Mouse (Mus musculus) neural tube, embryonic 13.5 days (tissue): ENCODE results near the gene 1300017J02Rik. TPM values are rescaled to one million over a fixed set of nuclear protein-coding genes. Genes with fewer than 3 reads are reported as not detected.

ENCODE experiments used
- ATAC-seq: fragments of 200-750 bp; cut with Nextera tagmentation; 2 replicates; pipeline ENCODE4 v1.8.0; 2017; ENCODE audit warnings: low read depth, mild to moderate bottlenecking, moderate TSS enrichment, moderate library complexity
- H3K27ac ChIP-seq: fragments of 300-500 bp; sonication (generic); replicated peaks from 2 replicates; pipeline ENCODE4 v1.5.1; 2015; ENCODE audit warnings: moderate library complexity, mild to moderate bottlenecking, inconsistent platforms
- H3K27me3 ChIP-seq: fragments of 300-500 bp; sonication (generic); 2 replicates; pipeline ENCODE4 v1.6.1; 2015; ENCODE audit warnings: mild to moderate bottlenecking, inconsistent platforms
- H3K36me3 ChIP-seq: fragments of 300-500 bp; sonication (generic); 2 replicates; pipeline ENCODE4 v1.6.1; 2015; ENCODE audit warnings: mild to moderate bottlenecking, inconsistent platforms
- H3K4me1 ChIP-seq: fragments of 300-500 bp; sonication (generic); replicated peaks from 2 replicates; pipeline ENCODE4 v1.6.1; 2015; ENCODE audit warnings: inconsistent platforms
- H3K4me2 ChIP-seq: fragments of 300-500 bp; sonication (generic); 2 replicates; pipeline ENCODE4 v1.6.1; 2015; ENCODE audit warnings: inconsistent platforms, mild to moderate bottlenecking, moderate library complexity
- H3K4me3 ChIP-seq: fragments of 300-500 bp; sonication (generic); 2 replicates; pipeline ENCODE4 v1.5.1; 2015; ENCODE audit warnings: mild to moderate bottlenecking, inconsistent platforms
- H3K9ac ChIP-seq: fragments of 300-500 bp; sonication (generic); 2 replicates; pipeline ENCODE4 v1.6.1; 2015; ENCODE audit warnings: moderate library complexity, mild to moderate bottlenecking, inconsistent platforms
- H3K9me3 ChIP-seq: fragments of 300-500 bp; sonication (generic); 2 replicates; pipeline ENCODE4 v1.6.1; 2016; ENCODE audit warnings: inconsistent platforms
- WGBS: fragments of 180-500 bp; shearing (Covaris S2); methylation state at CpG from one replicate; pipeline ENCODE4 v1.1.7; 2015; 5-methylcytosine and 5-hydroxymethylcytosine counted together
- polyA plus RNA-seq: library from polyadenylated mRNA; unstranded; fragments of >200 nt; fragmentation: Nextera tagmentation; extraction: Ambion mirVana; gene quantifications from 2 replicates; pipeline ENCODE4 v1.2.1, GENCODE M21; 2015

1300017J02Rik gene
- polyA plus RNA-seq, 1 experiment from 2014 or later = 1.6 TPM

DNA sequence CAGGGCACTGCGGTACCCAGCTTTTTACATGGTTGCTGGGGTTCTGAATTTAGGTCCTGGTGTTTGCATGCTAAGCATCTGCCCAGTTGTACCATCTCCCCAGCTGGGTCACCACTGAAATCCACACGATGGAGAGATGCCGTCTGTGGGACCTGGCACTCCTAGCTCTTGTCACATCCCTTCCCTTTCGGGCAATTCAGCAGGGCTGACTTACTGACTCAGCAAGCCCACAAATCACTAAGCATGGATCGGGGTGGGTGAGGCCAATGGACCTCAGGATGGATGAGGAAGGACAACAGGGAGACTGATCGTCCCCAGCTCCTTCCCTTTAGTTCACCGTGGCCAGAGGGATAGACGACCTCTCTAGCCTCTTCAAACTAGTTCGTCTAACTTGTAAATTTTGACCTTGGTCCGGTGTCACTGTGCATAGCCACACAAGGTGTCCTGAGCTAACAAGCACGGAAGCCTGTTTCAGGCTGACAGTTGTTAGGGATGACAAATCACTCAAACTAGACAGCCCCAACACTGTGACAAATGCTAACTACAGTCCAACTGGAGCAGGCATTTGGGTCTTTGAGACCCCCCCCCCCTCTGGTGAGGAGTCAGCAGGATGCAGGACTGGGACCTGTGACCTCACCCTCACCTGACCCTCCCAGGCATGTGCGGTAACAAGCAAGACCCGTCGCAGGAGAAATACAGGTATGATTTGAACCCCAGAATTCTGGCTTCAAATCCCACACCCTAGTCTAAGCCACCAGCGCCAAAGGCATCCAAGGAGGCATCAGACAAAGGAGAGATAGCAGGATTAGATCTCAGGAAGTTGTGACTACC lies 75.6 kb downstream of the 1300017J02Rik start:
- no peaks in the 10 kb centered on the region for H3K27me3 ChIP-seq
- no peak for ATAC-seq
- no peak overlapping the region for H3K27ac ChIP-seq
- no peak overlapping the region for H3K4me3 ChIP-seq
- H3K36me3 ChIP-seq = no peaks in the 10 kb centered on the region
- peaks cover 15% of the 10 kb centered on the region for H3K4me1 ChIP-seq
- 82% methylated on average over 15 of the region's 15 CpGs for WGBS
- no peak overlapping the region for H3K9ac ChIP-seq
- peak overlapping the region; percentile 52 for H3K4me2 ChIP-seq
- H3K9me3 ChIP-seq = no peaks in the 10 kb centered on the region

DNA sequence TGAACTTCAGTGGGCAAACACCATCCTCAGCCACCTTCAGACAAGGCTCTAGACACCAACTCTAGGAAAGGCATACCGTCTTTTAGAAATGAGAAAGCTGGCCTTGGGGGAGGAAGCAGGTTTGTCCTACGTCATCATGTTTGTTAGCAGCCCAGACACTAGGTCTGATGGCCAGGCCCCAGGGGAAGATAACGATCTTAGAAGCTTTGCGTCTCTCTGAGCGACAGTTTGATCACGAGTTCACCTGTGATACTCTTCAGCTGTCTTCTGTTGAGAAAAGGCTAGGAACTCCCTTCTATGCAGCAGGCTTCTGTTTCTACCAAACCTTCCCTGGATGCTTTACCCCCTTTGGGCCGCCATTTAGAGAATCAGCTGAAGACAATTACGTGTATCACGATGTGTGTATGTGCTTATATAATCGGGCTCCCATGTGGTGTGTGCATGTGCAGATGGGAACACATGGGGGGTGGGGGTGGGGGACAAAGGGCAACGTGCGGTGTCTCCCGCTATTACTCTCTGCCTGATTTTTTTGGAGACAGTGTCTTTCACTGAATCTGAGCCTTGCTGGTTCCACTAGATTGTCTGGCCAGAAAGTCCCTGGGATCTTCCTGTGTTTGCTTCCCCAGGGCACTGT lies 76.4 kb downstream of the 1300017J02Rik start:
- H3K27me3 ChIP-seq = no peaks in the 10 kb centered on the region
- no peaks in the 10 kb centered on the region for H3K36me3 ChIP-seq
- H3K4me3 ChIP-seq = no peak overlapping the region
- H3K9ac ChIP-seq = no peak overlapping the region
- 80% methylated on average over 13 of the region's 13 CpGs for WGBS
- H3K27ac ChIP-seq = no peak overlapping the region
- H3K9me3 ChIP-seq = no peaks in the 10 kb centered on the region
- H3K4me2 ChIP-seq = no peak overlapping the region
- peaks cover 15% of the 10 kb centered on the region for H3K4me1 ChIP-seq
- ATAC-seq = no peak

DNA sequence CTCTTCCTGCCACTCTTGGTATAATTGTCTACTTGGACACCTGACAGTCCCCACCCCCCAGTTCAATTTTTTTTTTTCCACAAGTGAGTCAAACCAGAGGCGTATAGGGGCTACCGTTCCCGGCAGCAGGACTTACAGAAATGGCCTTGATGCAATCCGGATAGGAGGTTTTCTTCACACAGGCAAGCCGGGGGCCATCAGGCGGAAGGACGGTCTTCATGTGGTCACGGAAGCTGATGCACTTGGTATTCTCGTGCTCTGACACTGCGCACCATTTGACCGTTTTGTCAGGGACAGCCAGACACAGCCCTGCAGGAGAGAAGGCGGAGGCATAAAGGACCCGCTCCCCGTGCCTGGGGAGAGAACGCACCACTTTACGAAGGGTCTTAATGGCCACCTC lies 77.1 kb downstream of the 1300017J02Rik start:
- H3K4me2 ChIP-seq = no peak overlapping the region
- no peak overlapping the region for H3K4me3 ChIP-seq
- H3K27ac ChIP-seq = no peak overlapping the region
- ATAC-seq = no peak
- no peak overlapping the region for H3K9ac ChIP-seq
- H3K9me3 ChIP-seq = no peaks in the 10 kb centered on the region
- WGBS = 87% methylated on average over 16 of the region's 16 CpGs
- H3K27me3 ChIP-seq = no peaks in the 10 kb centered on the region
- no peaks in the 10 kb centered on the region for H3K36me3 ChIP-seq
- H3K4me1 ChIP-seq = peaks cover 15% of the 10 kb centered on the region

DNA sequence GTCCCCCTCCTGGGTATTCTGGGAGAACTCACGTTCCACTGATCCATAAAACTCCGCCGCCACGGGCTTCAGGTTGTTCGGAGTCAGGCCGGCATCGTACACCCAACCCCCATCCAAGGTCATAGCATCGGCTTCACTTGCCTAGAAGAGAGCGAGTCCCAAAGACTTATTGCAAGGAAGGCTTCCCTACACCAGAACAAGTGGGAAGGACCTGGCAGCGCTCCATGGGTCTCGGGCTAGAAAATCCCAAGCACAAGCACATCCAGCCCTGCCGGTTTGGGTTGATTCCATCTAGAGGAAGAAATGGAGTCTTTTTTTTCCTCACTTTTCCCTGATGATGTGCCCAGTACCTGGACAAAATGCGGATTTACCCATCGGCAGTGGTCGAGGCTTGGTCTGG lies 78.1 kb downstream of the 1300017J02Rik start:
- no peak overlapping the region for H3K4me3 ChIP-seq
- H3K36me3 ChIP-seq = no peaks in the 10 kb centered on the region
- H3K4me2 ChIP-seq = no peak overlapping the region
- peaks cover 15% of the 10 kb centered on the region for H3K4me1 ChIP-seq
- WGBS = 91% methylated on average over 15 of the region's 15 CpGs
- no peak for ATAC-seq
- H3K27ac ChIP-seq = no peak overlapping the region
- no peaks in the 10 kb centered on the region for H3K27me3 ChIP-seq
- no peaks in the 10 kb centered on the region for H3K9me3 ChIP-seq
- no peak overlapping the region for H3K9ac ChIP-seq

DNA sequence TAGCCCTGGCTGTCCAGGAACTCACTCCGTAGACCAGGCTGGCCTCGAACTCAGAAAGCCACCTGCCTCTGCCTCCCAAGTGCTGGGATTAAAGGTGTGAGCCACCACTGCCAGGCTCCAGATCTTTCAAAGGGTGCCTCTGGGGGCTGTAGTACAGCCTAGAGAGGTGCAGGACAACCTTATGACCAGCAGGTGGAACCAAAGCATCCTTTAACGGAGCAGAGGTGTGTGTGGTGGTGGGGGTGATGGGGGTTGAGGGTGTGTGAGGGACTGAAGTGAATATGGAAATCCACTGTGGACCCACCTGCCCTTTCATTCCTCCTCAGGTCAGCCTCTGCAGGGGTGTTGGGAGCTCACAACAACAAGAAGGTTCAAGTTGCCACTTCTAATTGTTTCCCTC lies 79.4 kb downstream of the 1300017J02Rik start:
- H3K4me2 ChIP-seq = no peak overlapping the region
- H3K9me3 ChIP-seq = no peaks in the 10 kb centered on the region
- 59% methylated on average over 3 of the region's 3 CpGs for WGBS
- H3K4me1 ChIP-seq = peaks cover 9% of the 10 kb centered on the region
- no peak overlapping the region for H3K4me3 ChIP-seq
- no peak for ATAC-seq
- no peak overlapping the region for H3K9ac ChIP-seq
- no peak overlapping the region for H3K27ac ChIP-seq
- no peaks in the 10 kb centered on the region for H3K27me3 ChIP-seq
- no peaks in the 10 kb centered on the region for H3K36me3 ChIP-seq

DNA sequence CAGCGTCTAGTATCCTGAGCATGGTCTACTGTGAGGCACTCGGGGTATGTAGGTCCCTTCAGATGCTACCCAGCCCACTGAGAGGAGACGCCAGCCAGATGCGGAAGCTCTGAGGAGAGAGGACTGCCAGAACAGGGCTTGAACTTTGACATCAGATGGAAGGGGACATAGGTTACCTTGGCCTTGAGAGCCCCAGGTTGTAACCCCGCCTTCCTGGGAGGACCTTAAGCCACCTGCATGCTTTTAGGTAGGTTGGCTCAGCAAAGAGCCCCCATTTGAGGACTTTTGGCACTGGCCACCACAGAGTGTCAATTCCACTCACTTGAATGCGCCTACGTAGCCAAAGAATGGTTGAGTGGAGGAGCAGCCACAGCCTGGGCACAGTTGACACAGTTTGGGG lies 80.2 kb downstream of the 1300017J02Rik start:
- H3K27ac ChIP-seq = no peak overlapping the region
- no peaks in the 10 kb centered on the region for H3K36me3 ChIP-seq
- ATAC-seq = no peak
- WGBS = 93% methylated on average over 7 of the region's 7 CpGs
- peaks cover 1% of the 10 kb centered on the region; the same call in 1 of the 2 replicates for H3K4me1 ChIP-seq
- H3K9me3 ChIP-seq = no peaks in the 10 kb centered on the region
- no peak overlapping the region for H3K4me3 ChIP-seq
- H3K4me2 ChIP-seq = no peak overlapping the region
- no peak overlapping the region for H3K9ac ChIP-seq
- H3K27me3 ChIP-seq = no peaks in the 10 kb centered on the region

DNA sequence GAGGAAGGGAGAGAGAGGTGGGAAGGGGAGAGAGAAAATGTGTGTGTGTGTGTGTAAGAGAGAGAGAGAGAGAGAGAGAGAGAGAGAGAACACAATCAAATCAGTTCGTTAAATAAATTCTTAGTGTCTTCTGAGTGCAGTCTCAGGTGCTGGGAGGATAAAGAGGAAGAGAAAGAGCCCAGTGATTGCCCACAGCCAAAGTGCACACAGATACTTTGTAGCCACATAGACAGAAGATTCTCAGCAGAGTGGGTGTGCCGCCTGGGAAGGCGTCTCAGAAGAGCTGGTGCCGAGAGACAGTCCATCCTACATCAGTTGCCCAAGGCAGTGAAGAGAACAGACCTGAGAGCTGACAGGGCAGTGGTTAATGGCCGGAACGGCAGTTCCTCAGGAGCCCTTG lies 90.6 kb downstream of the 1300017J02Rik start:
- WGBS = 75% methylated on average over 6 of the region's 6 CpGs
- no peak overlapping the region for H3K9ac ChIP-seq
- ATAC-seq = no peak

DNA sequence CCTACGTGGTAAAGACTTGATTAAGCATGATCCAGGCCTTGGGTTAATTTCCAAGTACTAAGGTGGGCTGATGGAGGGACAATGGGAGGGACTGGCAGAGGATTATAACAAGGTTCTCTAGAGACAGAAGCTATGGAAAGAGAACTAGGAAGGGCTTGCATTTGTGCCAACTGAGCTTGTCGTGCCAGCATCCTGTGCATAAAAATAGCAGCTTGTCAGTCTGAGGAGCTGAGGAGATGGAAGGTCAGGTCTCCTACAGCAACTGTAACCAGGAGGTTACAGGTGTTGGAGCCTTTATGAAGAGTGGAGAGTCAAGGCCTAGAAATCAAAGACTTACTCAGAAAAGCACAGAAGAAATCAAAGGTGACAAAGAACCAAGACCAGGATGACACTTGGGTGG lies 91.3 kb downstream of the 1300017J02Rik start:
- Histone ChIP-seq H3K9ac (no peak overlapping the region), H3K27ac (no peak overlapping the region), H3K4me3 (no peak overlapping the region), H3K36me3 (no peaks in the 10 kb centered on the region), H3K27me3 (no peaks in the 10 kb centered on the region), H3K9me3 (no peaks in the 10 kb centered on the region), H3K4me1 (peaks cover 9% of the 10 kb centered on the region), H3K4me2 (no peak overlapping the region)
- WGBS = 76% methylated on average over 2 of the region's 2 CpGs
- ATAC-seq = no peak

More for the DNA sequence above, 90.6 kb downstream of the 1300017J02Rik start:
- H3K36me3 ChIP-seq = no peaks in the 10 kb centered on the region
- no peak overlapping the region for H3K4me3 ChIP-seq
- H3K9me3 ChIP-seq = no peaks in the 10 kb centered on the region
- H3K27ac ChIP-seq = no peak overlapping the region
- peaks cover 3% of the 10 kb centered on the region for H3K4me1 ChIP-seq
- no peak overlapping the region for H3K4me2 ChIP-seq
- H3K27me3 ChIP-seq = no peaks in the 10 kb centered on the region

DNA sequence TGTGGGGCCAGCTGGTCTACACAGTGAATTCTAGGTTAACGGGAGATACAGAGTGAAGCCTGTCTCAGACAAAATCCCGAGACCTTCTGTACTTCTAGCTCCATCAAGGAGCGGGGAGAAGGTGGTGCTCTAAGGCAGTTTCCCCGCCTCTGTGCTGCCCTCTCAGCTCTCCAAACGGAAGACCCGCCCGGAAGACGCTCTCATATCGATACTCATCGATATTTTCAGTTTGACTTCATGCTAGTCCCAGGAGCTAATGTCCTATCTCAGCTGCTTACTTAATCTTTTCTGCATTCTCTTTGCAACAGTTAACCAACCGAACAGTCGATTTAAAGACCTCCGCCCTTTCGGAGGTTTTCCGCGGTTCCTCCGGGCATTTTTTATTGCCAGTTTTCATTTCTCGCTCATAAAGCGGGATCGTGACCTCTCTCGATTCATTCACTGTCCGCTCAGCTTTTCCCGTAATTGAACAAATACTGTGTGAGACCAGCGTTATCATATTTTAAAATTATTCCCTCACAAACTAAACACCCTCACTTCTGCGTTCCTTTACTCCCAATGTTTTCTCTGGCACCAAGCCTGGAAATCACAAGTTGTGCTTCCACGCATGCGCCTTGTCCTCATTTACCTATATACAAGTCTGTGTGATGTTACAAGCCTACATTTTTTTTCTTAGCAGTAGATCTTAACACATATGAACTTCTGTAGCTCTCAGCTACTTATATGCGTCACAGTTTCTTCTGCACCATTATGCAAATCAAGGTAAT lies 92.0 kb downstream of the 1300017J02Rik start:
- Histone ChIP-seq H3K27ac (no peak overlapping the region), H3K9ac (no peak overlapping the region), H3K36me3 (no peaks in the 10 kb centered on the region), H3K4me3 (peak overlapping the region; percentile 8), H3K9me3 (no peaks in the 10 kb centered on the region), H3K4me2 (peak overlapping the region; percentile 28), H3K4me1 (peaks cover 13% of the 10 kb centered on the region), H3K27me3 (no peaks in the 10 kb centered on the region)
- WGBS = 71% methylated on average over 28 of the region's 28 CpGs
- no peak for ATAC-seq

DNA sequence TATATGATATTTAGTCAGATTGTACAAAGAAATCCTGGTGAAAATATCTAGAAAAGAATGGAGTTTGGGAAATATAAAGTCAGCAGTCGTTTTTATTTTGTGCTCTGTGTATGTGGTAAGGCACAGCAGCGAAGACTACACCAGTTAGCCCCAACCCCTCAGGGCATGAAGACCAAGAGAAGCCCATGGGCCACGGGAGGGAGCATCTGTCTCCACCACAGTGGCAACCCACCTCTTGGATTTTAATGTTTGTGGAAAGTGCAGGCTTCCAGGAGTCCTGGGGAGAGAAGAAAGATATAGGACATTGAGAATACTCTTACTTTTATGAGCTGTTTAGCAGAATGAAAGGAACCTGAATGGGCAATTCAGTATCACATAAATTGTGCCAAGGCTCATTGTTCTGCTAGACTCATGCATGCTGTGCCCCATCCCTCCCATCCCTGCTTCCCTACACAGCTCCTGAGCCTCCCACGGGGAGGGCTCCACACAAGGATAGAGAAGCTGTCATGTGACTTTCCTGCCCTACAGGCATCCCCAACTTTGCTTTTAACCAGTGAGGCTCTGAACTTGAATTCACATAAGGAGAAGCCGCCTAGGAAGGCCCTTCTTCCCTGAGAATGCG lies 96.0 kb downstream of the 1300017J02Rik start:
- Histone ChIP-seq H3K4me1 (peaks cover 15% of the 10 kb centered on the region), H3K27ac (peak overlapping the region; percentile 49), H3K9me3 (no peaks in the 10 kb centered on the region), H3K27me3 (no peaks in the 10 kb centered on the region), H3K4me2 (no peak overlapping the region), H3K36me3 (no peaks in the 10 kb centered on the region), H3K9ac (no peak overlapping the region), H3K4me3 (no peak overlapping the region)
- WGBS = 29% methylated on average over 6 of the region's 6 CpGs
- peak; percentile 85 for ATAC-seq

DNA sequence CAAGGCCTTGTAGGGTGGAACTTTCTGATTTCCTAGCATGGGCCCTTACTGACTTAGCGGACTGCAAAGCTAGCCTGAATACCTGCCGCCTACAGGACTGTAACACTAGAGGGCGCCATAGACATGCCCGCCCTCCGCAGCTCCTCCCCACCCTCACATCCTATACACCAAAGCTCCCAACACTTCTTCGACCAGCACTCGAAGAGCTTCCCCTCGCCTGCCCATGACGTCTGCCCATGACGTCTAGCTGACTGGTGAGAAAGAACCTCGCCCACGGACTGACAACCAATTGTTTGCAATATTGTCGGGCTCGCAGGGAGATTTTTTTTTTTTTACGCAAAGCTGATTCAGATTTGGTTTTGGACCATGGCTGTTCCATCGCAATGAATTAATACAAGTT lies 97.0 kb downstream of the 1300017J02Rik start:
- WGBS = 9% methylated on average over 16 of the region's 16 CpGs

DNA sequence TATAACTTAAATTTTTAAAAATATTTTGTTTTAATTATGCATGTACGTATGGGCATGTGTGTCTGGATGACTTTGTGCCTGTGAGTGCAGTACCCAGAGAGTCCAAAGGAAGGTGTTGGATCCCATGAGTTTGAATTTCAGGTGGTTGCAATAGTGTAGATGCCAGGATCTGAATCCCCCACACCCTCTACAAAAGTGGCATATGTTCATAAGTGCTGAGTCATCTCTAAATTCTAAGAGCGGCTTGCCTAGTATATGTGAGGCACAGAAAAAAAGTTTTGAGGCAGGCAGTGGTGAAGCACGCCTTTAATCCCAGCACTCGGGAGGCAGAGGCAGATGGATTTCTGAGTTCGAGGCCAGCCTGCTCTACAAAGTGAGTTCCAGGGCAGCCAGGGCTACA lies 99.1 kb downstream of the 1300017J02Rik start:
- ATAC-seq = no peak
- no peak overlapping the region for H3K27ac ChIP-seq
- WGBS = 93% methylated on average over 5 of the region's 5 CpGs
- H3K4me2 ChIP-seq = no peak overlapping the region
- no peak overlapping the region for H3K9ac ChIP-seq
- H3K4me3 ChIP-seq = no peak overlapping the region
- peaks cover 19% of the 10 kb centered on the region for H3K4me1 ChIP-seq
- H3K36me3 ChIP-seq = no peaks in the 10 kb centered on the region
- H3K27me3 ChIP-seq = no peaks in the 10 kb centered on the region
- H3K9me3 ChIP-seq = no peaks in the 10 kb centered on the region

More for the DNA sequence above, 97.0 kb downstream of the 1300017J02Rik start:
- Histone ChIP-seq H3K4me1 (peaks cover 15% of the 10 kb centered on the region), H3K27ac (no peak overlapping the region), H3K36me3 (no peaks in the 10 kb centered on the region), H3K27me3 (no peaks in the 10 kb centered on the region), H3K4me2 (peak overlapping the region; percentile 49), H3K4me3 (peak overlapping the region; percentile 17), H3K9ac (no peak overlapping the region), H3K9me3 (no peaks in the 10 kb centered on the region)
- ATAC-seq = peak; percentile 73
